Mouse (Mus musculus): ENCODE measurements at regions not wholly inside any gene's neighbourhood (a gene's known extent, or its start where the extent isn't known, plus 50 kb on each side); places are given as distances from the start of the nearest gene placed in this dataset.

GRCm38 (mm10) chr6:134320379-134320932, 75.7 kb upstream of the Bcl2l14 start:
- in situ Hi-C loops (cut with MboI, MseI), result loop anchor here (5.0 to 25.0 kb wide), 4 partner anchors 33 to 1617 kb away; no protein-coding TSS in a partner anchor

GRCm38 (mm10) chr6:134324001-134324400, 72.1 kb upstream of the Bcl2l14 start:
- in situ Hi-C loops (cut with MboI, MseI), result loop anchor here (5.0 to 25.0 kb wide), 4 partner anchors 37 to 1613 kb away; no protein-coding TSS in a partner anchor

- in situ Hi-C loops (cut with MboI, MseI), result loop anchor here in 1 of 2 experiments (10.0 kb wide), 1 partner anchor 1279 kb away; no protein-coding TSS in a partner anchor
Measured at GRCm38 (mm10) chr6:134325564-134325963, 70.6 kb upstream of the Bcl2l14 start.

- in situ Hi-C loops (cut with MboI, MseI), result loop anchor here in 1 of 2 experiments (10.0 kb wide), 1 partner anchor 1275 kb away; no protein-coding TSS in a partner anchor
Measured at GRCm38 (mm10) chr6:134329550-134330299, 66.4 kb upstream of the Bcl2l14 start.

- in situ Hi-C loops (cut with MboI, MseI), result no loop called here
Measured at GRCm38 (mm10) chr6:134330300-134330640, 65.8 kb upstream of the Bcl2l14 start.

GRCm38 (mm10) chr6:134332718-134333432, 63.2 kb upstream of the Bcl2l14 start:
- in situ Hi-C loops (cut with MboI, MseI), result no loop called here

- in situ Hi-C loops (cut with MboI, MseI), result no loop called here
Measured at GRCm38 (mm10) chr6:134335711-134336110, 60.4 kb upstream of the Bcl2l14 start.

- in situ Hi-C loops (cut with MboI, MseI), result no loop called here
Measured at GRCm38 (mm10) chr6:134342796-134343605, 53.1 kb upstream of the Bcl2l14 start.

- in situ Hi-C loops (cut with MboI, MseI), result no loop called here
Measured at GRCm38 (mm10) chr6:134343606-134343901, 52.6 kb upstream of the Bcl2l14 start.
